Mouse (Mus musculus): ENCODE results near the gene Poln.

- TF ChIP-seq CTCF (IDR thresholded peaks at IDR 0.05; ENCODE audit: borderline replicate concordance, control insufficient read depth, extremely low read depth, insufficient read depth, low read length, poor library complexity), result no peak
- no peak for TF ChIP-seq POLR2A (IDR thresholded peaks at IDR 0.05; ENCODE audit: control insufficient read depth, extremely low read depth, insufficient read depth, low read length, poor library complexity)
Measured at GRCm38 (mm10) chr5:34194426-34194825, 25.2 kb upstream of the Poln start.
